Mouse (Mus musculus): ENCODE results near the gene Cd2. TPM values are rescaled to one million over a fixed set of nuclear protein-coding genes. Genes with fewer than 3 reads are reported as not detected.

The Cd2 gene
- total RNA-seq, 2 experiments from 2014 or later = not detected

- ATAC-seq (replicated peaks; ENCODE audit: poor library complexity) = no peak
These were observed 54.3 kb downstream of the Cd2 start for GRCm38 (mm10) chr3:101233424-101233823.

GRCm38 (mm10) chr3:101232570-101232969, 55.2 kb downstream of the Cd2 start:
- ATAC-seq (replicated peaks; ENCODE audit: poor library complexity) = no peak

GRCm38 (mm10) chr3:101230201-101230600, 57.5 kb downstream of the Cd2 start:
- ATAC-seq (replicated peaks; ENCODE audit: poor library complexity) = no peak

GRCm38 (mm10) chr3:101229551-101229930, 58.2 kb downstream of the Cd2 start:
- ATAC-seq (replicated peaks; ENCODE audit: poor library complexity) = no peak

GRCm38 (mm10) chr3:101228868-101229550, 58.7 kb downstream of the Cd2 start:
- ATAC-seq (replicated peaks; ENCODE audit: poor library complexity) = no peak

- no peak for ATAC-seq (replicated peaks; ENCODE audit: poor library complexity)
These were observed 59.7 kb downstream of the Cd2 start for GRCm38 (mm10) chr3:101228066-101228465.

Other genes with a start within 250 kb of the Cd2 start
- 0.02 and 0.05 TPM in 2 replicates for gene Ptgfrn, start 177.7 kb downstream of the Cd2 start, total RNA-seq (2015)
- 0.12 TPM in 1 of 2 replicates, not detected in the other for gene Ptgfrn, start 177.7 kb downstream of the Cd2 start, total RNA-seq (2017)
- gene Igsf3, start 89.1 kb upstream of the Cd2 start, total RNA-seq (2015) = 0.68 and 1.1 TPM in 2 replicates
- gene Igsf3, start 89.1 kb upstream of the Cd2 start, total RNA-seq (2017) = 1.1 and 1.3 TPM in 2 replicates